Mouse (Mus musculus): ENCODE data around the gene Ptprh. TPM values are rescaled to one million over a fixed set of nuclear protein-coding genes. Genes with fewer than 3 reads are reported as not detected.

Gene Ptprh
- 19.6 TPM for polyA plus RNA-seq (2014; fragmentation: Illumina TruSeq; extraction: RNeasy Lipid Tissue Mini Kit (QIAGEN cat#74804); ENCODE audit: low replicate concordance)

GRCm38 (mm10) chr7:4603873-4604272 lies at the start of gene Ptprh:
Gene Ptprh (minus strand): TSS chr7:4604041.

GRCm38 (mm10) chr7:4631031-4631430 lies 27.2 kb upstream of the Ptprh start, which contains the start of gene Tmem86b:
Gene Tmem86b (minus strand): TSS chr7:4631422.

GRCm38 (mm10) chr7:4547221-4547641 lies 56.6 kb downstream of the Ptprh start, which contains the start of gene Syt5:
Gene Syt5 (minus strand): TSS chr7:4547541.

GRCm38 (mm10) chr7:4532005-4532729 lies 71.7 kb downstream of the Ptprh start, which contains the start of gene Dnaaf3:
Gene Dnaaf3 (minus strand): TSS chr7:4532453.

GRCm38 (mm10) chr7:4524212-4524922 lies 79.5 kb downstream of the Ptprh start, which contains the start of gene Tnni3:
Gene Tnni3 (minus strand): TSS chr7:4524229.

GRCm38 (mm10) chr7:4516332-4517050 lies 87.3 kb downstream of the Ptprh start, which contains the start of gene Tnnt1:
Gene Tnnt1 (minus strand): TSS chr7:4516382.

GRCm38 (mm10) chr7:4501558-4502397 lies 102.1 kb downstream of the Ptprh start, which contains the start of gene Ppp1r12c:
Gene Ppp1r12c (minus strand): TSS chr7:4501680.

Other genes with a start within 250 kb of the Ptprh start
- 0.52 TPM for gene Gp6, start 206.3 kb downstream of the Ptprh start, polyA plus RNA-seq (2014; fragmentation: Illumina TruSeq; extraction: RNeasy Lipid Tissue Mini Kit (QIAGEN cat#74804); ENCODE audit: low replicate concordance)
- 7.0 TPM for gene Rdh13, start 158.4 kb downstream of the Ptprh start, polyA plus RNA-seq (2014; fragmentation: Illumina TruSeq; extraction: RNeasy Lipid Tissue Mini Kit (QIAGEN cat#74804); ENCODE audit: low replicate concordance)
- gene Eps8l1, start 143.4 kb downstream of the Ptprh start, polyA plus RNA-seq (2014; fragmentation: Illumina TruSeq; extraction: RNeasy Lipid Tissue Mini Kit (QIAGEN cat#74804); ENCODE audit: low replicate concordance) = 0.11 TPM
- 4.6 TPM for gene Ppp1r12c, start 102.4 kb downstream of the Ptprh start, polyA plus RNA-seq (2014; fragmentation: Illumina TruSeq; extraction: RNeasy Lipid Tissue Mini Kit (QIAGEN cat#74804); ENCODE audit: low replicate concordance)
- gene Tnnt1, start 87.7 kb downstream of the Ptprh start, polyA plus RNA-seq (2014; fragmentation: Illumina TruSeq; extraction: RNeasy Lipid Tissue Mini Kit (QIAGEN cat#74804); ENCODE audit: low replicate concordance) = 0.85 TPM
- gene Tnni3, start 79.8 kb downstream of the Ptprh start, polyA plus RNA-seq (2014; fragmentation: Illumina TruSeq; extraction: RNeasy Lipid Tissue Mini Kit (QIAGEN cat#74804); ENCODE audit: low replicate concordance) = not detected
- gene Dnaaf3, start 71.6 kb downstream of the Ptprh start, polyA plus RNA-seq (2014; fragmentation: Illumina TruSeq; extraction: RNeasy Lipid Tissue Mini Kit (QIAGEN cat#74804); ENCODE audit: low replicate concordance) = not detected
- gene Syt5, start 56.5 kb downstream of the Ptprh start, polyA plus RNA-seq (2014; fragmentation: Illumina TruSeq; extraction: RNeasy Lipid Tissue Mini Kit (QIAGEN cat#74804); ENCODE audit: low replicate concordance) = 1.1 TPM
- 28.1 TPM for gene Tmem86b, start 27.4 kb upstream of the Ptprh start, polyA plus RNA-seq (2014; fragmentation: Illumina TruSeq; extraction: RNeasy Lipid Tissue Mini Kit (QIAGEN cat#74804); ENCODE audit: low replicate concordance)
- gene Ppp6r1, start 55.0 kb upstream of the Ptprh start, polyA plus RNA-seq (2014; fragmentation: Illumina TruSeq; extraction: RNeasy Lipid Tissue Mini Kit (QIAGEN cat#74804); ENCODE audit: low replicate concordance) = 11.5 TPM
- not detected for gene Hspbp1, start 81.0 kb upstream of the Ptprh start, polyA plus RNA-seq (2014; fragmentation: Illumina TruSeq; extraction: RNeasy Lipid Tissue Mini Kit (QIAGEN cat#74804); ENCODE audit: low replicate concordance)
- gene Brsk1, start 86.6 kb upstream of the Ptprh start, polyA plus RNA-seq (2014; fragmentation: Illumina TruSeq; extraction: RNeasy Lipid Tissue Mini Kit (QIAGEN cat#74804); ENCODE audit: low replicate concordance) = not detected
- gene Tmem150b, start 121.2 kb upstream of the Ptprh start, polyA plus RNA-seq (2014; fragmentation: Illumina TruSeq; extraction: RNeasy Lipid Tissue Mini Kit (QIAGEN cat#74804); ENCODE audit: low replicate concordance) = 4.2 TPM
- 2.5 TPM for gene Kmt5c, start 136.1 kb upstream of the Ptprh start, polyA plus RNA-seq (2014; fragmentation: Illumina TruSeq; extraction: RNeasy Lipid Tissue Mini Kit (QIAGEN cat#74804); ENCODE audit: low replicate concordance)
- gene Cox6b2, start 149.1 kb upstream of the Ptprh start, polyA plus RNA-seq (2014; fragmentation: Illumina TruSeq; extraction: RNeasy Lipid Tissue Mini Kit (QIAGEN cat#74804); ENCODE audit: low replicate concordance) = not detected
- gene Fam71e2, start 167.3 kb upstream of the Ptprh start, polyA plus RNA-seq (2014; fragmentation: Illumina TruSeq; extraction: RNeasy Lipid Tissue Mini Kit (QIAGEN cat#74804); ENCODE audit: low replicate concordance) = not detected
- not detected for gene Il11, start 178.8 kb upstream of the Ptprh start, polyA plus RNA-seq (2014; fragmentation: Illumina TruSeq; extraction: RNeasy Lipid Tissue Mini Kit (QIAGEN cat#74804); ENCODE audit: low replicate concordance)
- gene Tmem190, start 178.9 kb upstream of the Ptprh start, polyA plus RNA-seq (2014; fragmentation: Illumina TruSeq; extraction: RNeasy Lipid Tissue Mini Kit (QIAGEN cat#74804); ENCODE audit: low replicate concordance) = not detected
- gene Tmem238, start 185.6 kb upstream of the Ptprh start, polyA plus RNA-seq (2014; fragmentation: Illumina TruSeq; extraction: RNeasy Lipid Tissue Mini Kit (QIAGEN cat#74804); ENCODE audit: low replicate concordance) = 1.0 TPM
- 4.2 TPM for gene Rpl28, start 188.8 kb upstream of the Ptprh start, polyA plus RNA-seq (2014; fragmentation: Illumina TruSeq; extraction: RNeasy Lipid Tissue Mini Kit (QIAGEN cat#74804); ENCODE audit: low replicate concordance)
- 2.9 TPM for gene Ube2s, start 208.5 kb upstream of the Ptprh start, polyA plus RNA-seq (2014; fragmentation: Illumina TruSeq; extraction: RNeasy Lipid Tissue Mini Kit (QIAGEN cat#74804); ENCODE audit: low replicate concordance)
- gene Shisa7, start 240.7 kb upstream of the Ptprh start, polyA plus RNA-seq (2014; fragmentation: Illumina TruSeq; extraction: RNeasy Lipid Tissue Mini Kit (QIAGEN cat#74804); ENCODE audit: low replicate concordance) = 0.19 TPM